Mouse (Mus musculus) ES-E14 (cell line): Measurements from ENCODE around the gene Dgkb.

Source experiments
- CHD2 ChIP-seq: IDR thresholded peaks from 2 replicates; pipeline ENCODE4 v1.6.1; 2014; ENCODE audit warnings: mild to moderate bottlenecking, low read depth, low read length, inconsistent platforms
- ZC3H11A ChIP-seq: IDR thresholded peaks from 2 replicates; pipeline ENCODE4 v1.6.1; 2012; ENCODE audit warnings: low read depth, mild to moderate bottlenecking, inconsistent platforms, low read length, borderline replicate concordance
- ZNF384 ChIP-seq: IDR thresholded peaks from 2 replicates; pipeline ENCODE4 v1.6.1; 2012; ENCODE audit warnings: low read depth, low read length, inconsistent platforms

- TF ChIP-seq ZNF384 (no peak), ZC3H11A (no peak), CHD2 (no peak)
These were observed 154.0 kb downstream of the Dgkb start for GRCm38 (mm10) chr12:37971482-37971881.
